Mouse (Mus musculus) embryo, embryonic 11 days (tissue): Measurements from ENCODE around the gene Slc35e3.

Experiments
- DNase-seq: peaks from one replicate; pipeline ENCODE4 v3.0.0-alpha.2; 2015

Slc35e3 gene

GRCm38 (mm10) chr10:117696827-117697560 lies 49.2 kb downstream of the Slc35e3 start:
- DNase-seq = no peak

- DNase-seq = no peak
These were observed 49.9 kb downstream of the Slc35e3 start for GRCm38 (mm10) chr10:117696021-117696826.

- no peak for DNase-seq
These were observed 50.6 kb downstream of the Slc35e3 start for GRCm38 (mm10) chr10:117695605-117696004.

GRCm38 (mm10) chr10:117695027-117695426 lies 51.1 kb downstream of the Slc35e3 start:
- DNase-seq = no peak

GRCm38 (mm10) chr10:117694255-117694953 lies 51.8 kb downstream of the Slc35e3 start:
- DNase-seq = no peak

GRCm38 (mm10) chr10:117692953-117693352 lies 53.2 kb downstream of the Slc35e3 start:
- DNase-seq = no peak

- no peak for DNase-seq
These were observed 54.0 kb downstream of the Slc35e3 start for GRCm38 (mm10) chr10:117692173-117692572.

- no peak for DNase-seq
These were observed 54.7 kb downstream of the Slc35e3 start for GRCm38 (mm10) chr10:117691389-117691968.

GRCm38 (mm10) chr10:117690770-117691296 lies 55.3 kb downstream of the Slc35e3 start:
- no peak for DNase-seq

- DNase-seq = no peak
These were observed 56.1 kb downstream of the Slc35e3 start for GRCm38 (mm10) chr10:117690101-117690352.

GRCm38 (mm10) chr10:117689297-117690100 lies 56.7 kb downstream of the Slc35e3 start:
- DNase-seq = no peak

GRCm38 (mm10) chr10:117688204-117689151 lies 57.7 kb downstream of the Slc35e3 start:
- DNase-seq = peak; percentile 47

- no peak for DNase-seq
These were observed 58.6 kb downstream of the Slc35e3 start for GRCm38 (mm10) chr10:117687577-117687976.

- no peak for DNase-seq
These were observed 59.1 kb downstream of the Slc35e3 start for GRCm38 (mm10) chr10:117687018-117687417.

GRCm38 (mm10) chr10:117685849-117686591 lies 60.1 kb downstream of the Slc35e3 start:
- no peak for DNase-seq

GRCm38 (mm10) chr10:117685171-117685848 lies 60.9 kb downstream of the Slc35e3 start:
- DNase-seq = no peak

GRCm38 (mm10) chr10:117684298-117685170 lies 61.6 kb downstream of the Slc35e3 start:
- no peak for DNase-seq

GRCm38 (mm10) chr10:117683734-117684037 lies 62.5 kb downstream of the Slc35e3 start:
- no peak for DNase-seq
